Mouse (Mus musculus) yolk sac, embryonic 10.5 days (tissue): ENCODE data around the gene Rpap3.
"Not testable (repeated sequence)": the region's sequence is repeated elsewhere in the genome, so short reads cannot be mapped to it uniquely, and the experiment has no call there.

ENCODE experiments used
- DNase-seq: peaks from one replicate; pipeline ENCODE4 v3.0.0-alpha.2; 2017; ENCODE audit warnings: low spot score

The Rpap3 gene

GRCm38 (mm10) chr15:97684118-97684517 lies 21.5 kb downstream of the Rpap3 start:
- no peak for DNase-seq

- peak; percentile 77 for DNase-seq
These were observed 23.6 kb downstream of the Rpap3 start for GRCm38 (mm10) chr15:97682053-97682452.

GRCm38 (mm10) chr15:97679991-97680681 lies 25.5 kb downstream of the Rpap3 start:
- DNase-seq, result peak; percentile 16

- no peak for DNase-seq
These were observed 28.3 kb downstream of the Rpap3 start for GRCm38 (mm10) chr15:97677341-97677740.

- no peak for DNase-seq
These were observed 29.7 kb downstream of the Rpap3 start for GRCm38 (mm10) chr15:97675927-97676326.

DNA sequence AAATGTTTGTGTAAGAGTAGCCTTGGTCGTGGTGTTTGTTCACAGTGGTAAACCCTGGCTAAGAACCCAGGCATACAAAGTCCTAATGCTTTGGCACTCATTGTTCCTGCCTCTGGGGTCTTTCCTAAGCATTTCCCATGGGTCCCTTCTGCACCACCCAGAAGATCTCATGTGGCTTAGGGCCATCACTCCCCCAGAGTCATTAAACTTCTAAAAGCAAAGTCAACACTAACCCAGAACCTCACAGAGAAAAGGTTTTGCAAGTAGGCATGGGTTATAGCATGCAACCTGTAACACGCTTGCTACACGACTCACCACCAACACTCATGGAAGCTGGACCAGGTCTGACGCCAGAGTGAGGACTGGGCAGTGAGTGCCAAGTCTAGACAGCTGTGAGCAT lies 31.2 kb downstream of the Rpap3 start:
- no peak for DNase-seq

DNA sequence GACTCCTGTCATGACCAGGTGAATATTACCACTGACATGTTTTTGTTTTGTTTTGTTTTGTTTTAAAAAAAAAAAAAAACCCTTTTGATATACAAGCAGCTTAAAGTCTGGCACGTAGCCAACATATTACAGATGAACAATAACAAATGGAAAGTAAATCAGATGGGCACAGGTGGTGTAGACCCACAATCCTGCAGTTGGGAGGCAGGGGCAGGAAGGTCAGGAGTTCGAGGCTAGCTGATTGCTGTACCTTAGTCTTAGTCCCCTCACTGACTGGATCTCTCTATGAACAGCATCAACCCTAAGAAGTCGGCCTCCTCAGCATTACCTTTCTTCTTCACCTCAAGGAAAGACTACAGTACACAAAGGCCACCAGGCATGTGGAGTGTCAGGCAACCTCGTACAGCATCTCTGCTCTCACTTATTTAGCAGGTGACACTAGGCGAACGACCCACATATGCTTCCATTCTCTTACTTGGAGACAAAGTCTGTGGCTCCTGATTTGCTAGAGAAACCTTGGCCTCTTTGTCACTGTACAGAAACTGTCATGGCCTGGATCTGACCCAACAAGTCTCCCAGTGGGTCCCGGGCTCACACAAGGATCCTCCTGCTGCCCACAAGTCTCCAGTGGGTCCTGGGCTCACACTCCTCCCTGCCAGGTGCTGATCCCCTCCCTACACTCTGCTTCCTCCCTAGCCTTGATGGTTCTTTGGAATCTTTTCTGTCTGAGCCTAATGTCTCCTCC lies 32.2 kb downstream of the Rpap3 start:
- no peak for DNase-seq

- no peak for DNase-seq
These were observed 33.3 kb downstream of the Rpap3 start for GRCm38 (mm10) chr15:97672211-97672765.

DNA sequence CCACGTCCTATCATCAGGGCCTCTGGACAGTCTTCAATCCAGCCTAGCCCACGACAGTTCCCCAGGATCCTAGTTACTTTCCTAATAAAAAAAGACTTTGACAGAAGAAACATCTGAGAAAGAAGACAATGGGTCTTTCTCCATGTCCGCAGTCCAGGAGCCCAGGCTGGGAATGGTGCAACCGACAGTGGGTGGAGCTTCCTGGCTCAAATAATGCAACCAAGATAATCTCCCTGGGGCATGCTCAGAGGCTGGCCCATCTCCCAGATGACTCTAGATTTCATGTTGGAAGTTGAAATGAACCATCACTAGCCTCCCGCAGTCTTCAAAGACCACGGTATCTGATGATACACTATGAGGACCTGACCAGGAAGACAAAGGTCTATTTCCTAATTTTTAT lies 35.1 kb downstream of the Rpap3 start:
- DNase-seq, result no peak

GRCm38 (mm10) chr15:97668158-97668877 lies 37.3 kb downstream of the Rpap3 start:
- DNase-seq, result not testable (repeated sequence)

- DNase-seq, result peak; percentile 57
These were observed 38.2 kb downstream of the Rpap3 start for GRCm38 (mm10) chr15:97667437-97667836.

DNA sequence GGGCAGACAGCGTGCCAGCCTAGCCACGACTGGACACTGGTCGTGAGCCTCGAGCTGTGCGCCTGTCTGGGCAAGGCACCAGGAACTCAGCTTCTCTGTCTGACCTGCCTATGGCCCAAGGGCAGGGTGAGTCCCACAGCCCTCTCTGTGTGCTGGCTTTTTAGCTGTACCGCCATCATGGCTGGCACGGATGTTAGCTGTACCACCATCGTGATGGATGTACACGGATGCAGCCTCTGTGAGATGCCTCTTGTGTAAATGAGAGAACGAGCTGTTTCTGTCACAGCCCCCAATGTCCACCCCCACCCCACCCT lies 39.2 kb downstream of the Rpap3 start:
- DNase-seq, result no peak

- DNase-seq, result no peak
These were observed 39.7 kb downstream of the Rpap3 start for GRCm38 (mm10) chr15:97665770-97666456.

DNA sequence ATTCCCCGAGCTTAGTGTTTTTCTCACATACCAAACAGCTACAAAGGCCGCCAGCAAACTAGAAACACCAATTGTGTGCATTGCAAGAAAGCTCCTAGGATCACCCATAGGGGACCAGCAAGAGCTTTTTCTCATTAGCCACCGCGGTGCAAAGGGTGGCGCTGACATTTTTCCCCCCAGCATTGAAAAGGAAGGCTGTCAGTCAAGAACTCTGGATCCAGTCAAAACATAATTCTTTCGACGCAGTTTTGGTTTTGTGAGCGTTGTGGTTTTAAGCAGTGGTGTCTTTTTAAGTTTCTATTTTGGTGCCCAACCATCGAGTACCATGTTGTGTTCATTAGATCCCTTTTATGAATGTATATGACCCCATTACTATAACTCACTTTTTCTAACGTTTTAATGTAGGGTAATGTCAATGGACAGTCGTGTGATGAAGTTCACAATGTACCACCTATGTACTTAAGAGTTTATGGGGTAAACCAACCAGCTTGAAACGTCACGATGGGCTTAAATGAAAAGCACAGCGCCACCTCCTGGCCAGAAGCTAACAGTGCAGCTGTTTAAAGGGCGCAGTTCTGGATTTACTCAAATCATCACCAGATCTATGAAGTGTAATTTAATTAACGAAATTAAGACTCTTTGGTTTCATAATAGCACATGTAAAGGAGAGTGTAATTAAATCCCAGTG lies 40.5 kb downstream of the Rpap3 start:
- DNase-seq, result no peak

DNA sequence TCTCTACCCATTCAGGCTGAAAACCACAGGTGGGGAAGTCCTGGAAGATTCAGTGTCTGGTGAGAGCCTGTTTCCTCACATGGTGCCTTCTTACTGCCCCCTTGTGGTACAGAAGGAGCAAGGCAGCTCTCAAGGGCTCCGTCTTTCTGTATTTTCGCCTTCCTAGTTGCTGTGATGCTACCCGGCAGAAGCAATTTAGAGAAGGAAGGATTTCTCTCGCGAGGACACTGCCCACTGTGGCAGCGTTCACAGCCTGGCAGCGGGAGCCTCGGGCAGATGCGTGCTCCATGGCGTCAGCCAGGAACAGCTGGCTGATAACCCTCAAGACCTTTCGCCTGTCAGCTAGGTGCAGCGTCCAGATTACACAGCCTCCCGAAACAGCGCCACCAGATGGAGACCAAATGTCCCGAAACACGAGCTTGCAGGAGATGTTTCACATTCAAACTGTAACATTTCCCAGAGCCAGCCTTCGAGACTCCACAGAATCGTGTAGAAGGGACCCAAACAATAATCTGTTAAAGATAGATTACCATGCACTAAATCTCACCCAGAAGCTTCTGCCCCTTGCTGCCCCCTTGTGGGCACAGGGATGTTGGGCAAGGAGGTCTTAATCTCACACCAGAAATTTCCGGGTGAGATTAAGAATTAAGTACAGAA lies 41.7 kb downstream of the Rpap3 start:
- peak; percentile 74 for DNase-seq

- no peak for DNase-seq
These were observed 46.9 kb downstream of the Rpap3 start for GRCm38 (mm10) chr15:97658755-97659116.

- DNase-seq, result no peak
These were observed 47.5 kb downstream of the Rpap3 start for GRCm38 (mm10) chr15:97657856-97658754.

DNA sequence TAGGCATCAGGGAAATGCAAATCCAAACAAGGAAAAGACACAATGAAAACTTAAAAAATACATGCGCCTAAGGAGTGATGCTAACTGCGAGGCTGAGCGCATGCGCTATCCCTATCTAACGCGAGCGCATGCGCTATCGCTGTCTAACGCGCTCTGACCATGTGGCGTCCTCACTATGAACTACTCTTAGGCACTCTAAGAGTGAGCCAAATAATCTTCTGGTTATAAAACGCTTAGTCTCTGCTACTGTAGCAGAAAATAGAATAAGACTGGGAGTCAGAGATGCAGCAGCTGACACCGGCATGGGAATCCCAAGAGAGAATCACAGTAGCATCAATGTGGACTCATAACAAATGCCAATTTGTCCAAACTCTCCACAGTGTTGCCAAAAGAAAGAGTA lies 48.2 kb downstream of the Rpap3 start:
- DNase-seq, result no peak

- no peak for DNase-seq
These were observed 55.9 kb downstream of the Rpap3 start for GRCm38 (mm10) chr15:97649726-97650125.

DNA sequence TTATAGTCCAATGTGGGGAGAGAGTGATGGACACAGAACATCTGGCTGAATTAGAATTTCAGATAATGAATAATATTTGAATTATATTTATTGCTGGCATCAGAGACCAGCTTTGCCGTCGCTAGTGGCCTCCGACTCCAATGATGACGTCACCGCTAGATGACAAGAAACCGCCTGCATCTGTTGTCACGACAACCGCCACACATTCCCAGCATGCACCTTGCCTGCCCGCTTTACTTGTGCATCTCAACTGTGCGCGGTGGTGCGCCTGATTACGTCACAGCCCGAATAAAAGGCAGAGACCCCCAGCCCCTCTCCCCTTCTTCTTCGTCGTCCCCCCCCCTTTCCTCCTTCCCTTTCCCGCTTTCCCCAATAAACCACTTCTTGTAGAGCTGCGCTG lies 57.4 kb downstream of the Rpap3 start:
- no peak for DNase-seq
